Mouse (Mus musculus): ENCODE measurements around the gene Asic1.
"Not testable (repeated sequence)": the region's sequence is repeated elsewhere in the genome, so short reads cannot be mapped to it uniquely, and the experiment has no call there.

The Asic1 gene

DNA sequence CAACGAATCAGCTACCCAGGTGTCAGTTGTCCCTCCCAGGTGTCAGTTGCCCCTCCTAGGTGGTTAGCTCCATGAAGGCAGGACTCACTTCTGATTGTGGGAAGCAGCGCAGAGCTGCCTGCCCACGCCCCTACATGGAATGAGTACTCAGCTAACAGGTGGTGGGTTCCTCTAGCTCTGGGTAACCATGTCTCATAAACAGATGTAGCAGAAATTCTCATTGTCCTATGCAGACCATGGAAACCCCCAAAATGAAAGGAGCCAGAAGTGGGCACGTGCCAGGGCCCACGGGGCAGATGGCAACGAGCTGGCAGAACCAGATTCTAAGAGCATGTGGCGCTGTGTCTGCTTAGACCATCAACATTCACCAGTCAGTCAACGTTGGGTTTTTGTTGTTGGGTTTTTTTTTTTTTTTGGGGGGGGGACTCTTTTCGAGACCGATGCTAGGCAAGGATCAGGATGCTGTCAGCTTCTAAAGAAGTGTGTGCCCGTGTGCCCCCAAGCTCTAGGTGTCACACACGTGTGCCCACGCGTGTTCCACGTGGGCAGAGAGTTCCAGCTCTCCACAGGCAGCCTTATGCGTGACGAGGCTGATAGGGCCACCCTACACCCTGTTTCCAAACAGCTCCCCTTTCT, 6.1 kb upstream of the Asic1 start:
- DNase-seq (ENCODE audit: low read depth, low spot score): no peak

DNA sequence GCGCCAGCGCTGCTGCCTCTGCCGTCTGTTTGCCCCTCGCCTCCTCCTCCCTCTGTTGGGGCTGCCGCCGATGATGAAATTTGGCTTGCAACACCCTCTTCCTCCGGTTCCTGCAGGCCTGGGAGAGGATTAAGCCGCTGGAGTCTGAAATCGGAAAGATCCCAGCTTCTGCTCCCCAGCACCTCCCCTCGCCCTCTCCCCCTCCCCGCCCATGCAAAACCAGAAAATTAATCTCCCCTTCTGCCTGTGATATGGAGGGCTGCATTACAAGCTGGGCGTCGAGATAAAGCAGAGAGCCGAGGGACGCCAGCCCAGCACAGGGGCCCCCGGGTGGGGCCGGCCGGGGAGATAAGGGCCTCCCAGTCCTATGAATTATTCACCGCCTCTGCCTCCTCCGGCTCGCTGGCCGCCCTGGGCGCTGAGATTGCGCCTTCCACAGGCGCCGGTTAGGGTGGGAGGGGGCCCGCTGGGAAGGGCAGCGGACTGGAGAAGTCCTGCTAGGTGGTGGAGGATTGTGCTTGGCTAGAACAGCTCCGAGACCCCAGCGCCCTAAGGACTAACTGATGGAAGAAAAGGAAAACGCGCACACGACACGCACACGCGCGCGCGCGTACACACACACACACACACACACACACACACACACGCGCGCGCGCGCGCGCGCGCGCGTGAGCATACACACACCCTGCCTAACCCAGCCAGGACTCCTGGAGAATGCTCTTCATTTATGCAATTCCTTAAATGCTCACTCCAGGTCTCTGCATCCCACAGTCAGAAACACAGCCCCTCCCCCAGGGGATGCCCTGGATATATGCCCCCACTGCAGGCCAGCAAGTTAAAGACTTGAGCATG, 5.3 kb upstream of the Asic1 start:
- DNase-seq (ENCODE audit: low read depth, low spot score): peak; percentile 35

DNA sequence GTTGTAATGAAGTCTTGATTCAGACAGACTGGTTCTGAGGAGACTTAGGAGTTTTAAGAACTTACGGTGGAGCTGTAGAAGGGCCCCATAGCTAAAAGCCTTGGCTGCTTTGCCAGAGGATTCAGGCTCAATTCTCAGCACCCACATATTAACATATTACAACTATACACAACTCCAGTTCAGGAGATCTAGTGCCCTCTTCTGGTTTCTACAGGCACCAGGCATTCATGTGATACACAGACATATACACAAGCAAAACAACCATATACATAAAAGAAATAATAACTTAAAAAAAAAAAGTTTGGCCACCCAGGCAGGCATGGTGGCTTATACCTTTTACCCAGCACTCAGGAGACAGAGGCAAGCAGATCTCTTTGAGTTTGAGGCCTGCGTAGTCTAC, 2.6 kb upstream of the Asic1 start:
- DNase-seq (ENCODE audit: low read depth, low spot score): no peak

DNA sequence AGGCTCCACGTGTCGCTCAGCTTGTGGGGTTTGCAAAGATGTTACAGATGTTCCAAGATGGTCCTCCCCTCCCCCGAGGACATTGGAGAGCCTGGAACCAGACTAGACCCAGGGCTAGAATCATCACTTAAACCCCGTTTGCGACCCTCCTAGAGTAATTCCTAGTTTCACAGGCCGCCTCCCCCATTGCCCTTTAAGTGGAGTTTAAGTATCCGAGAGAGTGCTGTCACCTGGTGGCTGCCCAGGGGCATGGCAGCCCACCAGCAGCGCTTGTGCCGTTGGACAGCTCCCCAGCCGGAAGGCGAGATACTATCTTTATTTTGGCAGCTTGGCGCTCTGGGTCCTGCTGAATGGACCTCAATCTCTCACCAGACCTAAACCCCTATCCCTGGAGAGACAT, 1.3 kb upstream of the Asic1 start:
- DNase-seq (ENCODE audit: low read depth, low spot score): peak; percentile 79

DNA sequence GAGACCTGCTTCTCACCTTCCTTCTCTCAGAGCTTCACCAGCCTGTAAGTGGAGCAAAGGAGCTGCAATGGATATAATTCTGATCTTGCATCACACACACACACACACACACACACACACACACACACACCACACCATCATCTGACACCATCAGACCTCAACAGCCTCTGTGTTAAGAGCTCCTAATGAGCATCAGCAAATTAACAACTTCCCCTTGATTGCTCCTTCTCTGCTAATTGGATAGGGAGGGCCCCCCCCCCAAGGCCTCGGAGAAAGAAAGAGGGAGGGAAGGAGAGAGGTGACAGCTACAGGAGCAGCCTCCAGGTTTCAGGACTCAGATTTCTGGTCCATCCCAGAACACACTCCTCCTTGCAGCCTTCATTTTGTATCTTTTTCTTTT, 776 bp upstream of the Asic1 start:
- no peak for DNase-seq (ENCODE audit: low read depth, low spot score)

DNA sequence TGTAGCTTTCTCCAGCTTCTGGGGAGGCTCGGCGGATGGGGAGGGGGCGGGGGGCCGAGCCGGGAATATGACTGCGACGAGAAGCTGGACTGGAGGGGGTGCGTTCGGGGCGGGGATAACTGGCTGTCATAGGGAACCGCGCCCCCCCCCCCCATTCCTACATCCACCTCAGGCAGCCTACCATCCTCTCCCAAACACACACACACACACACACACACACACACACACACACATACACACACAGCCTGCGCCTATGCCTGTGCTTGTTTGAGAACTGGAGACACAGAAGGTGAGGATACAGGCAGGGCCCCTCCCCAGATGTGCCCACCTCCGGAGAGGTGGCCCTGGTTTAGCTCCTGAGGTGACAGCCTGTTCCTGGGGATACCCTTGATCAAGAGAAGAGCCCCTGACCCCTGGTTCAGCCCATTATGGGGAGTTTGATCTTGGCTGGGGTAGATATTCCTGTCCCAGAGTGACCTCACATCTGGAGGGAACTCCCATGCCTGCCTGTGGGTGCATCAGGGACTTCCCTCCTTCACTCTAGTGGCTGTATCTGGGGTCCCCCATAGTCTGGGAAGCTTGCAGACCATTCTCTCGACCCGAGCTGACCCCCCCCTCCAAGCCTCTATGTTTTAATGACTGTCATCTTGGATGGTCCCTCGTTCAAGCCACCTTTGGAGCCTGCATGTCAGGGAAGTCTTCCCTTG, 949 bp downstream of the Asic1 start:
- no peak for DNase-seq (ENCODE audit: low read depth, low spot score)

DNA sequence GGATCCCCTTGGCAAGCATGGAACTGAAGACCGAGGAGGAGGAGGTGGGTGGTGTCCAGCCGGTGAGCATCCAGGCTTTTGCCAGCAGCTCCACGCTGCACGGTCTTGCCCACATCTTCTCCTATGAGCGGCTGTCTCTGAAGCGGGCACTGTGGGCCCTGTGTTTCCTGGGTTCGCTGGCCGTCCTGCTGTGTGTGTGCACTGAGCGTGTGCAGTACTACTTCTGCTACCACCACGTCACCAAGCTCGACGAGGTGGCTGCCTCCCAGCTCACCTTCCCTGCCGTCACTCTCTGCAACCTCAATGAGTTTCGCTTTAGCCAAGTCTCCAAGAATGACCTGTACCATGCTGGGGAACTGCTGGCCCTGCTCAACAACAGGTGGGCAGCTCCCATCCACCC, 1.6 kb downstream of the Asic1 start:
- DNase-seq (ENCODE audit: low read depth, low spot score): no peak

DNA sequence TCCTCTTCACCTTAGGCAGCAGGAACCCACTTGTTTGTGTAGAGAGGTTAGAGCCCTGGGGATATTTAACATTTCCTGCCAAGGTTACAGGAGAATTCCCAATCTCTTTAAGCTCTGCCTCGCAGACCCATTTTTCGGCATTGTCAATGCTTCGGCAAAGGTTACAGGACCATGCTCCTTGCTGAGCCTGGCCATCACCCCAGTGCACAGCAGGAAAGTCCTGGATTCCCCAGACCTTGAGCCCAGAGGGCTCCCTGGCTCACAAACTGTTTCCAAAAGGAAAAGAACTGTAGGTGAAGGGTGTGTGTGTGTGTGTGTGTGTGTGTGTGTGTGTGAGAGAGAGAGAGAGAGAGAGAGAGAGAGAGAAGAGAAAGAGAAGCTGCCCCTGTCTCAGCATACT, 4.7 kb downstream of the Asic1 start:
- DNase-seq (ENCODE audit: low read depth, low spot score): no peak

DNA sequence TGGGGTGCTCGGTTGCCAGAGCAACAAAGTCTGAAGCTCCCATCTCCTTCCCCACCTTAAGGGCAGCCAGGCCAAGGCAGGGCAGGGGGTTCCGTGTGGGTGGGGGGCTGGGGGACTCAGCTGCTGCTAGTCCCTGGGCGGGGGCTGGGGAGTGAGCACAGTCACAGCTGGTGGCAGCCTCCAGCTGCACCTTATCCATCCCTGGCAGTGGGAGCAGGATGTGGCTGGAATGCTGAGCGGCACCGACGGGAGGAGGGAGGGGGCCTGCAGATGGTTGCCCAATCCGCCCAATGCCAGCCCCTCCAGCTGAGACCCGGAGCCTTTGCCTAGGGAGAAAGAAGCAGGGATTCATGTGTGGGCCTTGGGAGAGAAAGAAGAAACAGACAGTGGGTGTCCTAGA, 6.9 kb downstream of the Asic1 start:
- no peak for DNase-seq (ENCODE audit: low read depth, low spot score)

DNA sequence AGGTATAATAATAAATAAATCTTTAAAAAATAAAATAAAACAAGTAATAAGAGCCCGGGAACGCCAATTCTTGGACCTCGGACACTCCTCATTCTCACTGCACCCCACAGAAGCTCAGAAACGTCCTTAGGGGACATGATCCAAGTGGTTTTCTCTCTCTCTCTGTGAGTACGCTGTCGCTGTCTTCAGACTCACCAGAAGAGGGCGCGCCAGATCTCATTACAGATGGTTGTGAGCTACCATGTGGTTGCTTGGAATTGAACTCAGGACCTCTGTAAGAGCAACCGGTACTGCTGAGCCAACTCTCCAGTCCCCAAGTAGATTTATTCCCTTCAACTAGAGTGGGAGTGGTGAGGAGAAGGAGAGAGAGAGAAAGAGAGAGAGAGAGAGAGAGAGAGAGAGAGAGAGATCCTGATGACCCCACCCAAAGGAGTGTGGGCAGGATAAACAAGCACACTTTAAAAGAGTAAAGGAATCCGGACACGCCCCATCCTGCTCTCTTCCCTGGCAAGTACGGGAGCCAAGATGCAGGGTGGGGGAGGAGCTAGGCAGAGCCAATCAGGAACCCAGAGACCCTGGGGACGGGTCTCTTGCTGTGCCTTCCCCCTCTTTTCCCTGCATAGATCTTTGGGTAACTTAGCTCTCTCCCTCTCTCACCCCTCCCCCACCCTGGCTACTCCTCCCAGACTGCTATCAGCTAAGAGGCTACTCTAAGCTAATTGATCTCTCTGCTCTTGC, 8.1 kb downstream of the Asic1 start:
- DNase-seq (ENCODE audit: low read depth, low spot score): no peak

DNA sequence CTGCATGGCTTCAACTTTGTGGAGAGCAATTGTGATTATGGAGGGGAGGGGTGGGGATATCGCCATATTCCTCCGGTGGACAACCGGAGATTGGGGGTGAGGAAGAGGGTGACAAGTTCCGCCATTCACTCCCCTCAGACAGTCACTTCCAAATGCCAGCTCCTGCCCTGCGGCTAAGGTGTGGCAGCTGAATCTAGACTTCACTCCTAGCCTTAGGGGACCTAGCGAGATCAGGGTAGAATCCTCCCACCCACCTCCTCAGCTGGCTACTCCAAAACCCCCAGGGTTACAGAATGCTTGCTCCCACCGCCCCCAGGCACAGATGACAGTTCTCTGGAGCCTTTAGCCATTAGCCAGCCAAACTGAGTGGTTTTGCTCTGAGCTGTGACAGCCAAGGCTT, 8.8 kb downstream of the Asic1 start:
- DNase-seq (ENCODE audit: low read depth, low spot score): no peak

DNA sequence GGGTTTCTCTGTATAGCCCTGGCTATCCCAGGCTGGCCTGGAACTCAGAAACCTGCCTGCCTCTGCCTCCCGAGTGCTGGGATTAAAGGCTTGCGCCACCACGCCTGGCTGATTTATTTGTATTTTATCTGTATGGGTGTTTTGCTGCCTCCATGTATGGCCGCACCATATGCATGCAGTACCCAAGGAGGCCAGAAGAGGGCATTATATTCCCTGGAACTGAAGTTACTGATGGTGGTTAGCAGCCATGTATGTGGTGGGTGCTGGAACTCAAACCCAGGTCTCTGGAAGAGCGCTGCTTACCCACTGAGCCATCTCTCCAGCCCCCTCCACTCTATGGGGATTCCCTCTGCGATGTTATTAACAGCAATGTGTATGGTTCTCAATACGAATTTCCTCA, 12.7 kb downstream of the Asic1 start:
- DNase-seq (ENCODE audit: low read depth, low spot score): no peak

DNA sequence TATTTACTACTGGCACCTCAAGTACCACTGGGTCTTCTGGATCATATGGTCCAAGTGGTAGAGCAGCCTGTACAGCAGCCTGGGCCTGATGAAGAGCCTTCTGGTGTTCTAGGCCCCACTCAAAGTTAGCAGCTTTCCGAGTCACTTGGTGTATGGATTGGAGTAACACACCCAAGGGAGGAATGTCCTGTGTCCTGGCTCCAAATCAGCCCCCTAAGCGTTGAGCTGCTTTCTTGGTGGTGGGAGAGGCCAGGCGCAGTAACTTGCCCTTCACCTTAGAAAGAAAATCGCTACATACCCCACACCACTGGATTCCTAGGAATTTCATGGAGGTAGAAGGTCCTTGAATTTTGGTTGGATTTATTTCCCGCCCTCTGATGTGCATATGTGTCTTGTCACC, 14.0 kb downstream of the Asic1 start:
- no peak for DNase-seq (ENCODE audit: low read depth, low spot score)

DNA sequence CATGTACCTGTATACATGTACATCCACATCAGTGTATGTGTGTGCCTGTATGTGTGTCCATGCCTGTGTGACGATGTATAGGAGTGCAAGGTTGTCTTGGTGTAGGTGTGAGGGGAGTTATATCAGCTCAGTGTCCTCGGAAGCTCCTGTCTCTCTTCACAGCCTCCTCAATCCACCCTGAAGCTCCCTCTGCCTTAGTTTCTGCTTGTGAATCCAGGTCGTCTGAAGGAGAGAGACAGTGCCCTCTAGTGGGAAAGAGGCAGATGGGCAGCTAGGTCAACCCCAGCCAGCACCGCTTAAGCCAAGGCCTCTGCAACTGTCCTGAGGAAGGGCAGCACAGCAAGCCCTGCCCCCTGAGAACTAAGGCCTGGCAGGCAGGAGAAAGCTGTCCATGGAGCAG, 18.5 kb downstream of the Asic1 start:
- peak; percentile 71 for DNase-seq (ENCODE audit: low read depth, low spot score)

DNA sequence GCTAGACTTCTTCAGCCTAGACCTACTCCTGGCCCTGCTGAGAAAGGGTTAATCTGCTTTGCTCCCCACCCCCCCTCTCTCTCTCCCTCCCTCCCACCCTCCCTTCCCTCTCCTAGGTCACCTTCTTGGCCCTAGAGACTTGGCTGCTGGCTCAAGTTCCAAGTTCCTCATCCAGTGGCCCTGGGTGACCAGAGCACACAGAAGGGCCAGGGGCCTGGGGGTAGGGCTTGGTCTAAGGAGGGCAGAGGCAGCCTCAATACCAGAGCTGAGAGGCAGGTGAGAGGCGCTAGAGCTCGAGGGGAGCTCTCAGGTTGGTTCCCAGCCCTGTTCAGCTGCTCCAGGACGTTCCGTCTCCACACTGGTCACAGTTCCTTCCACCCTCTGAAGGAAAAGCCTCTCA, 20.8 kb downstream of the Asic1 start:
- no peak for DNase-seq (ENCODE audit: low read depth, low spot score)

DNA sequence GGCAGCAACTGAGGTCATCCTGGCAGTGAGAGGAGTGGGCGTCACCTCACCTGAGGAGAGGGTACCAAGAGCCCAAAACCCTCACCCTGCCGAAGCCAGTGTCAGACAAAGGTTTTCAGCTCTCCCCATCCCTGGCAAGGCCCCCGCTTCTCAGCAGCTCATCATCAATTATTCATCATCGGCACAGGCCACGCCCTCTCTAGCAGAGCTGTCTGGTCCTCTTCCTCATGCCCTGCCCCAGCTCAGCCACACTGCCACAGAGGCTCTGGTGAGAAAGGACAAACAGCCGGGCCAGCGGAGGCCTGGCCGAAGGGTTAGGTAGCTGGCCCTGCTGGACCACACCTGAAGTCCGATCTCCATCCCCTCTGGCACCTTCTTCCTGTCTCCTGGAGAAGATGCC, 21.8 kb downstream of the Asic1 start:
- no peak for DNase-seq (ENCODE audit: low read depth, low spot score)

DNA sequence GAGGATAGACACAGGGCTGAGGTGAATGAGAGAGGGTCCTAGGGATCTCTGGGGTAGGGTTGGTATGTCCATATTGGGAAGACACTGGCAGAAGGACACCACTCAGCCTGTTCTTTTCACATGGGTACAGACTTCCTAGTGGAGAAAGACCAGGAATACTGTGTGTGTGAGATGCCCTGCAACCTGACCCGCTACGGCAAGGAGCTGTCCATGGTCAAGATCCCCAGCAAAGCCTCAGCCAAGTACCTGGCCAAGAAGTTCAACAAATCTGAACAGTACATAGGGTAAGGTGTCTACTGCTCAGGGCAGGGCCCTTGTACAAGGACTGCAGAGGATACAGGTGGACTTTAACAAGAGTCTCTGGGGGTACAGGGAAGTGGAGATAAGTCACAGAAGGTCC, 27.1 kb downstream of the Asic1 start:
- peak; percentile 38 for DNase-seq (ENCODE audit: low read depth, low spot score)

DNA sequence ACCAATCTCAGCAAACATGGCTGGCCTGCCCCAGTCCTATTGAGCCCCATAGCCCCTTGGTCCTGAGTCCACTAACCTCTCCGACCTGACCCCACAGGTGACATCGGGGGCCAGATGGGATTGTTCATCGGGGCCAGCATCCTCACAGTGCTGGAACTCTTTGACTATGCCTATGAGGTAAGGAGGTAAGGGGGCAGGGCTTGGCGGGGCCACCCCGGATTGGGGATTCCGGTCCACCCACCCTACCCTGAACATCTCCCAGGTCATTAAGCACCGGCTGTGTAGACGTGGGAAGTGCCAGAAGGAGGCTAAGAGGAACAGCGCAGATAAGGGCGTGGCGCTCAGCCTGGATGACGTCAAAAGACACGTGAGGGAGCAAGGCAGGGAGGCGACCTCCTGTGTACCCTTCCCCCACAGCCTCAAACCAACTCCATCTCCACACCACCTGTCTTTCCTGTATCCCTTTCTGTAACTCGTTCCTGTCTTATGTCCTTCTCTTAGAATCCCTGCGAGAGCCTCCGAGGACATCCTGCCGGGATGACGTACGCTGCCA, 28.4 kb downstream of the Asic1 start:
- DNase-seq (ENCODE audit: low read depth, low spot score): no peak

DNA sequence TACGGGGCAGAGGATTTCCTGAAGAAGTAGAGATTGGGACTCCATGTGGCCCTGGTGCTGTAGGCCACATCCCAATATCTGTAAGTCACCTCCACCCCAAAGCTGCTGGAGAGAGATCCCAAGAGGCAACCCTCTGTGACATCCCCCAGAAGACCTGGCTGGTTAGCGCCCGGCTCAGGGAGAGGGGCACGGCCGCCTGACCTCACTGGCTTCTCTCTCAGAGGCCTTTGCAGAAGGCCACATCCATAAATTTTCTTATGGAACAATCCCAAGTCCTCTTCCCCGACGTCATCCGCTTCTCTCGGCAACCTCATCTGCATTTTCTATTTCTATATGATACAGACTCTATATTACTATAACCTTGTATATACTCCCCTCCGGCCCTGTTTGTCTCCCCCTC, 29.5 kb downstream of the Asic1 start:
- no peak for DNase-seq (ENCODE audit: low read depth, low spot score)

DNA sequence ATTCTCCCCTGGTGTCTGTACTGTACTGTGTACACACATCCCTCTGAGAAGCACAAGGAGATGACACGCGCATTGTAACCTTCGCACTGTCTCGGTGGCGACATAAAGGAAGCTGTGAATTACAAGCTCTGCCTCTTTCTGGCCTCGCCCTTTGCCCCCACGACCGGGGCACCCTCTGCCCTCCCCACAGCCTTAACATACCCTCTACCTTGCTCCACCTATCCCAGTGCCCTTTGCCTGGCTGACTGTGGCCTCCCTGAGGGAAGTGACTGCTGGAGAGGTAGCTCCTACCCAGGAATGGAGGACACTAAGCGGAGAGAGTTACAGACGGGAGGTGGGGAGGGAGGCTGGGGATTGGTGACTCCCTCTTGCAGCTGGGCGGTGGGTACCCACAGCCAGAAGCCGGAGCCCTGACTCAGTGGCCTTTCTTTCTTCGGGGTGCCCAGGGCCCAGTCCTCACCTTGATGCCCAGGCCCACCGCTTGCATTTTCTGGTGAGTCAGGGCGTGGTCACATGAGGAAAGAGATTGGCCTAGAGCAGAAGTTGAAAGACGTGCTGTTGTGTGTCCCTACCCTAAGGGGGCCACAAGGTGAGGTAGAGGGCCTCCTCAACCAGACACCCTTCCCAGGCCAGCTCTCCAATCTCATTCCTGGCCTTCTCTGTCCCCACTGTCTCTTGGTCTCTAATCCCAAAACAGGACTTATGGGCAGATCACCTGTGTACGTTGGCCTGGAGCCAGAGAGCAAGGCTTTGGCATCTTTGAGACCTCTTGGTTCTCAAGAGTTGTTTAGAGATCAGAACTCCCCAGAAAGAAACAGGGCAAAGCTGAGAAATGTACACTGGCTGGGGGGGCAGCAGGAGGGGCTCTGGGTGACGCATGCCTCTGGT, 30.3 kb downstream of the Asic1 start:
- no peak for DNase-seq (ENCODE audit: low read depth, low spot score)

DNA sequence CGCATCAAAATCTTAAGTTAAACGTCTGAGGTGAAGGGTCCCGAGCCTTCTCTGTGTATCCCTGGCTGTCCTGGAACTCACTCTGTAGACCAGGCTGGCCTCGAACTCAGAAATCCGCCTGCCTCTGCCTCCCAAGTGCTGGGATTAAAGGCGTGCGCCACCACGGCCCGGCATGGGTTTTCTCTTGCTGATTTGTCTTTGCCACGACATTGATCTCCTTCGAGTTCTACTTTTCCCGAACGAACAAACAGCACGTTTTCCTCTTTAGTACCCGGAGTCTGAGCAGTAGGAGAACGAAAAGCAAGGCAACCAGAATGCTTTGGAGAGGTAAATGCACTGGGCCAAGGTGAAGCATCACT, 31.5 kb downstream of the Asic1 start:
- DNase-seq (ENCODE audit: low read depth, low spot score): not testable (repeated sequence)

All from forelimb bud, embryonic 11.5 days (tissue).